Mouse (Mus musculus): ENCODE data around the gene Zfp334.

Zfp334 gene

GRCm38 (mm10) chr2:165376001-165376400 is 12.1 kb downstream of the Zfp334 start:
- DNase-seq (ENCODE audit: low read depth, low spot score), result no peak

DNA sequence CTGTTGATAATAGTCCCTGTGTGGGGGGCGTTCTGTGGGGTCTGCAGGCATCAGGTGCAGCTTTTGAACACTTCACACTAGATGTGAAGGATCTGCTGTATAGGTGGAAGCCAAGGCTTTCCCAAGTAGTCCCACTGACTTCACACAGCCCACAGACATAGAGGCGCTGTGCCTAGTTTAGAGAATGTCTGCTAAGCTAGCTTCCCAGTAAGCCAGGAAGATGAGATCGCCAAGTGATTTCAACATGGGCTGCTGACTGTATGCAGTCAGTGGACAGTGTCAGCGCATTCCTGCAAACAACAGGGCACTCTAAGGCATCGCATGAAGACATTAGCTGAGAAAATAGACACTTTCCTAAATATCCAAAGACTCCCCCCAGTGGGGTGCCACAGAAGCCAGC is 12.6 kb downstream of the Zfp334 start:
- no peak for DNase-seq (ENCODE audit: low read depth, low spot score)

DNA sequence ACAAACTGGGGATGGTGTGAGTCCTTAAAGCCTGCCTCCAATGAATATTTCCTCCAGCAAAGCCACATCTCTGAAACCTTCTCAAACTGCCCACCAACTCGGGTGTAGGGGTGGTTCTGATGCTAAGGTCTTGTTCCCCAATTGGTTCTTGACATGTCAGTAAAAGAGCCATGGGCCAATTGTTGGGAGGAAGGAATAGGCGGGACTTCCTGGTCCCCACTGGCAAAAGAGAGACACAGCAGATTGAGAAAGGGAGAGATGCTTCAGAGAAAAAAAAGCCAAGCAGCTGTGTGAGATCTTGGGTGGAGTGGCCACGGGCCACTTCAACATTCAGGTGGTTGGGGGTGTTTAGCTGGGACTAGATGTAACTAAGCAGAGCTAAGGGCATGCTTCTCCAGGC is 17.0 kb downstream of the Zfp334 start:
- DNase-seq (ENCODE audit: low read depth, low spot score), result no peak

GRCm38 (mm10) chr2:165370348-165370747 is 17.7 kb downstream of the Zfp334 start:
- no peak for DNase-seq (ENCODE audit: low read depth, low spot score)

DNA sequence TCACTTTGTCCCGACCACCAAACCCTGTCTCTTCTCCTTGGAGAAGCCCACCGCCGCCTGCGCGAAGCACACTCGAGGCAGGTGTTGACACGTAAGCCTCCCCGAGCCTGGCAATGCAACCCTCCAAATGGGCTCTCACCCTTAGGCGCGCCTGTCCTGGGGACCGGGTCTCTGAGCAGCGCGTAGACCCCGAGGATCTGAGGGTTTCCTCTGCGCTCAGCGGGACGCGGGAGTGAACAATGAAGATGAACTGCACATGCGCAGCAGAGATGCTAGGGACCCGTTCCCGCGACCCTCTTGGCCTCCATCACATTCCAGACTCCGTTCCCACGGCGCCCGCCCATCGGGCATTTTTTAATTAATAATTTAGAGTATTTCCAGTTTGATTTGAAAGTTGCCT is 19.6 kb downstream of the Zfp334 start, which contains the start of gene Zfp663:
Gene Zfp663, minus strand, starts transcription at position 234 of the 400 bp plus-strand sequence.
- no peak for DNase-seq (ENCODE audit: low read depth, low spot score)

- no peak for DNase-seq (ENCODE audit: low read depth, low spot score)
Measured at GRCm38 (mm10) chr2:165367868-165368439, 20.1 kb downstream of the Zfp334 start.

- peak; percentile 4 for DNase-seq (ENCODE audit: low read depth, low spot score)
Measured at GRCm38 (mm10) chr2:165367047-165367520, 21.0 kb downstream of the Zfp334 start.

DNA sequence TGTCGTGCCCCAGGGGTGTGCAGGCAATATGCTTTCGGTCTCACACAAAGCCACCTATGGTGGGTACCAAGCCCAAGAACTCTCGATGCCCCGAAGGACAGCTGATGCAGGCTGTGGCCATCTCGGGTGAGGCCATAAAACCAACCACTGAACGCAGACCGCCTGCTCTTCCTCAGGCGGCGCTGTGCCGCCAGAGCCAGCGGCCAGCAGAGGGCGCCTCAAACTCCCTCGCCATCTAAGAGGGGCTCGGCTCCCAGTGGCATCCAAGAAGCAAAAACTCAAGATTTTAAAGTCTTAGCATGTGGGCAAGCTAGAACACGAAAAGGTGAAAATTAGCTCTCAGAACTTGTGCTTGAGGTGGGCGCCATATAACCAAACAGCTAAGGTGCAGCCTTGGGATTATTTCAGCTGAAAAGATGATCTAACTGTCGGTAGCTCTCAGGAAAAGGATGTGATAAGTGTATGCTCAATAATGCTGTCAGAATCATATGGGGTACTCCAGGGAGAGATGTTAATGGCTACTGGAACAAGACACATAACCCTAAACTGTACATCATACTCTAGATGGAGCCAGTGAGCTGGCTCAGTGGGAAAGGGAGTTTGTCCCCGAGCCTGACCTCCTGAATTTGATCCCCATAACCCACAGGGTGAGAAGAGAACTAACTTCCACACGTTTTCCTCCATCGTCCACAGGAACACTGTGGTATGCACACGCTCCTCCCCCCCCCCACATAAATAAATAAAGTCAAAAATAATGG is 23.5 kb downstream of the Zfp334 start:
- no peak for DNase-seq (ENCODE audit: low read depth, low spot score)

- DNase-seq (ENCODE audit: low read depth, low spot score), result no peak
Measured at GRCm38 (mm10) chr2:165363282-165363681, 24.8 kb downstream of the Zfp334 start.

DNA sequence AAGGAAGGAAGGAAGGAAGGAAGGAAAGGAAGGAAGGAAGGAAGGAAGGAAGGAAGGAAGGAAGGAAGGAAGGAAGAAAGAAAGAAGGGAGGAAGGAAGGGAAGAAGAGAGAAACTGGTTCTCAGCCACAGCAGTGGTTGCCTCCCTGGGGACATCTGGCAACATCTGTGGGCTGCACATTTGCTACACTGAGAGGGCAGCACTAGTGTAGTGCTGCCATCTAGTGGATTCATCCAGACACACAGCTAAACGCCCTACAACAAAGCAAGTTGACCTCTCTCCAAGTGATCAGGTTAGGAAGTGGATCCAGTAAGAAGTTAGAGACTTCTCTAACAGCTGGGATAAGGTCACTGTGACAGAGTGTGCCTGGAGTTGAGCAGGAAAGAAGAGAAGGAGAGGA is 27.2 kb downstream of the Zfp334 start:
- peak; percentile 43 for DNase-seq (ENCODE audit: low read depth, low spot score)

DNA sequence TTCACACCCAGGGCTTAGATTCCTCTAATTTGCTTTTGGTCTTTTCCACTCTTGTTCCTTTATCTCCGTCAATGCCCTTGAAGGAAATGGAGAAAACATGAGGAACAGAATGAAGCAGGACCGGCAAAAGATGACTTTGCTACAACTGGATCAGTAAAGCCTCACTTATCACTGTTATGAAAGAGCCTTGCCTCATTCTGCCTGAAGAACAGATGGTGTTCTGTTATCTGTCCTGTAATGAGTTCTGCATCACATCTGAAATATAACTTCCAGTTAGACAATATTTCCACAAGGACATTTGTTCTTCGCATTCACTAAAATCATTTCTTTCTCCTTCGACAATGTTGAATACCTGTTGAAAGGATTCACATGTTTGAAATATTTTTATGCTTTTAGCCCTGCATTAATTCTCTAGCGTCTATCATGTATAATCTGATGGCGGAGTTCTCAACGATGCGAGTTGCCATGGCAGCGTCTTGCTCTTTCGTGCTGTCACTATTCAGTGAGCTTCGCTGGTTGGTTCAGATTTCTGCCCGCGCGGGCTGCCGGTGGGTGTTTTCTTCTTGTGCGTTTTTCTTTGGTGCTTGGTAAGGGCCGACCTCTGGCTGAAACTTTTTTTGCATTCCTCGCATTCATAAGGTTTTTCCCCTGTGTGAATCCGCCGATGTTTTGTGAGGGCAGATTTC is 36.1 kb downstream of the Zfp334 start:
- no peak for DNase-seq (ENCODE audit: low read depth, low spot score)

GRCm38 (mm10) chr2:165349466-165349865 is 38.6 kb downstream of the Zfp334 start:
- no peak for DNase-seq (ENCODE audit: low read depth, low spot score)

DNA sequence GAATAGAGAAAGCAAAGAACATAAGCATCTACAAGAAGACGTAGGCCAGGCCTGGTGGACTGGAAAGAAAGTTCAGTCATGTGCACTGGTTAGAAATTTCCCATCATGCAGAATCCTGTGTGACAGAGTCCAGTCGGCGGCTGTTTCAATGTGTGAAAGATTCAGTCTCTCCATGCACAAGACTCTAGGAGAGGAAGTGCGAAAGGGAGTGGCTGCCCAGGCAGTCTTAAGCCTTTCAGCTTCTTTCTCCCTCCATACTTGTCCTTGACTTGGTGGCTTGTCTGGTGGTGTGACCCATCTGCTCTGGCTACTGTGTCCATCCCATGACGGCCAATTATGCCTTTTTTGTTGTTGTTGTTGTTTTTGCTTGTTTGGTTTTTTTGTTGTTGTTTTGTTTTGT is 41.9 kb downstream of the Zfp334 start:
- DNase-seq (ENCODE audit: low read depth, low spot score), result no peak

DNA sequence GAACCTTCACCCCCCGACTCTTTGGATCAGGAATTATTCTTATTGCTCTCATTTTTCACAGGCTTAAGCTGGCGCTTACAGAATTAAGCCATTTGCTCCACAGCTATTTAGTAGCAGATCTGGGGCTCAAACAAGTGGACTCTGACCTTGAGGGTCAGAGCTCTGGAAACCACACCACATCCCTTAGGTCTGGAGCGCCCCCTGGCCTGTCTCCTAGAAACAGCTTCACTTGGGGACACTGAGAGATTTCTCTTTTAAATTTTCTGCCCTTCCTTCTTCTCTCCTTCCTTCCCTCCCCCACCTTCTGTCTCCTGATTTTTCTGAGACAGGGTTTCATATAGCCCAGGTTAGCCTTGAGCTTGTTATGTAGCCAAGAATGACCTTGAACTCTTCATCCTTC is 50.9 kb downstream of the Zfp334 start:
- DNase-seq (ENCODE audit: low read depth, low spot score), result no peak

DNA sequence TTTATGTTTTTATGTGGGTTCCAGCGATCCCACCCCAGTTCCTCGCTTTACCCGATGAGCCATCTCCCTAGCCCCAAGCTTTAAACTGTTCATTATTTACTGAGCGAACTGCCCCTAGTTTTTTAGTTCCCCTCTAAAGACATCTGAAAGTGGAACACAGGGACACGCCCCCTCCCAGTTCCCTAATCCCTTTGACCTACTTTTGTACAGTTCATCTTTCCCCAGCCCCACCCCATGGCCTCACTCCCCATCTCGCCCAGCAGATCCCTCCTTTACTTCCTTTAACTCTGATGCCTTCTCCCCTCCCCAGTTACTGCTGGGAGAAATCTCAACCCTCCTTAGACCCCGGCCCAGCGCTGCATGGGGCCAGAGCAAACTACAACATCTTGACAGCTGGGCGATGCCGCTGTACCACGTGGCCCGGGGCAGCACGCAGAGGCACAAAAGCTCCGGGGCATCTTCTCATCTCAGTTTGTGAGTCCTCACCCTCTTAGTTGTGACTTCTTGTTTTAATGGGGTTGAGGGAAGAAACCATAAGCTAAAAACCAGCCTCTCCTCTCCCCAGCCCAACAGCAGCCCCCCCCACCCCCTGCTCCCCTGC is 55.3 kb downstream of the Zfp334 start:
- no peak for DNase-seq (ENCODE audit: low read depth, low spot score)

GRCm38 (mm10) chr2:165329703-165330102 is 58.4 kb downstream of the Zfp334 start:
- no peak for DNase-seq (ENCODE audit: low read depth, low spot score)

DNA sequence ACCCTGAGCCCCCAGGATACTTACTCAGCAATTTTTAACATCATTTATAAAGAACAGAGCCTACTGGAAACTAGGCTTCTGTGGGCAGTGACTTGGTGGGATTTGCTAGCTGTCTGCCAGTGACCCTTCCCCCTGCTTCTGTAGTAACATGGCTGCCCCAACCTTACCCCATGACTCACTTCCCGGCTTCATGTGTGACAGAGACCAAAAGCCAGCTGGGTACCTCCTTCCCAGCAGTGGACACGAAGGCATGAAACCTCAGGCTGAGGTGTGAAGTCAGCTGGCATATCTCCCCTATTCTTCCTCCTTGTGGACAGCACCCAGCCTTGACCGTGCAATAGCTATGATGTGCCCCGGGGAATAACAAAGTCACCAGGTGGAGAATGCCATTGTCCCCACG is 59.3 kb downstream of the Zfp334 start:
- no peak for DNase-seq (ENCODE audit: low read depth, low spot score)

DNA sequence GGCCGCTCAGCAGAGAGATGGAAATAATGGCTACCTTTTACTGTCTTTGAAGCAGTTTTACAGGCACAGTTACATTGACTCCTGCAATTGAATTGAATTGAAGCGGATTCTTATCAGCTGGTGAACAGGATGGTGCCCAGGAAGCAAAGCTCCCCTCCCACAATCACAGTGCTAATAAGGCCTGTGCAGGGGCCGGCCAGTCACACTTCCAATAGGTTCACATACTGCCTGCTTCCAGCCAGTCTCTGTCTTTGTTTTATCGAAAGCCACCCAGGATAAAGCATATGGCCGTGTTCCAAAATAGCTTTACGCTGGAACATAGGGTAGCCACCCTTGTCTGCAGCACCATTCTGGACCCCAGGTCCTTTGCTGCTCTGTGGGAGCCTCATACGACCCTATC is 60.7 kb downstream of the Zfp334 start:
- DNase-seq (ENCODE audit: low read depth, low spot score), result no peak

DNA sequence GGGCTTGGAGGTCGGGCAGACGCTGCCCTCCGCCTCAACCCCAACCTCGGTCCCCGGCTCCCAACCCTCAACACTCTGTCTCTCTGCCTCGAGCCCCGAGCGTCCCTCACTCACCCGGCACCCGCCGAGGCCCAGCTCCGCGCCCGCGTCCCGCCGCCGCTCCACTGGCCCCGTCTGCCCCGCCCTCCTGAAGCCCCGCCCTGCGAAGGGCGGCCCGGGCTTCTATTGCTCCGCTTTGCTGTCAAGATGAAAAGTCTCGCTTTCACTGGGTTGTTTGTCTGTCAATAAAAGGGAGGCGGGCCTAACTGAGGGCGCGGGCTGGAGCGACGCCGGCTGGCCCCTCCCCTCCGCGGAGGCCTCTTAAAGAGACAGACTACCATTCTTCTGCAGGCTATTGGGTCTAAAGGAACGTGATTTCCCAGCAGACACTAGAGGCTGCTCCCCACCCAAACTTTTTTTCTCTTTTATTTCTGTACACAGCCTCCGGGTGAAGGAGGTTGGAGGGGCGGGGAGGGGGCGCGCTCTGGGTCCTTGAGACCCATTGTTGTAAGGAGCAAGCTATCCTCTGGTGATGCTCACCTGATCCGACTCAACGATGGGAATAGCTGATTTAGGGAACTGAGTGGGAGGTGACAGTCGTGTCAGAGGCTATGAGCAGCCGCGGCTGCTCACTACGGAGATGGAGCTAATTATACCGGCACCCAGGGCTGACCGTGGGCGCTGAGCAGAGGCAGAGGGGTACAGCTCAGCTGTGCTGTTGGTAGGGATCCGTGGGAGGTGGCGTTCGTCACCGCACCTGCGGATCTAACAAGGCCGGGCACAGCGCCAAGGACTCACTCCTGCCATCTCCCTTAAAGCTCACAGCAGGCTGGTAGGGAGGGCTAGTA is 61.5 kb downstream of the Zfp334 start, which contains the start of gene Elmo2:
Gene Elmo2, minus strand, starts transcription at position 176 of the 887 bp plus-strand sequence.
- DNase-seq (ENCODE audit: low read depth, low spot score), result peak; percentile 94

GRCm38 (mm10) chr2:165325521-165326303 is 62.3 kb downstream of the Zfp334 start:
- DNase-seq (ENCODE audit: low read depth, low spot score), result no peak

All from skeletal muscle tissue, adult 2 months (tissue).